Mouse (Mus musculus) layer of hippocampus, adult 8-10 months (tissue): ENCODE measurements around the gene Plekha4. TPM values are rescaled to one million over a fixed set of nuclear protein-coding genes. Genes with fewer than 3 reads are reported as not detected.
A peak's percentile ranks its signal among the peaks of the same experiment; 100 is the strongest.

Experiments used
- DNase-seq, 2 experiments: peaks; one replicate each; pipeline ENCODE4 v3.0.0; 2022; ENCODE audit warnings: low spot score in 2 of 2
- total RNA-seq, 4 experiments: library from RNA; stranded (reverse); gene quantifications; 2 replicates each; pipeline ENCODE4 v1.2.4; 2022

The Plekha4 gene
- total RNA-seq, 4 experiments from 2014 or later, result 0.80 to 1.9 (median 1.5) TPM

- DNase-seq, result peak; percentile 59 to 64
Observed at GRCm38 (mm10) chr7:45538163-45539041, 12.3 kb downstream of the Plekha4 start.

- DNase-seq, result no peak
Observed at GRCm38 (mm10) chr7:45539095-45539494, 13.0 kb downstream of the Plekha4 start.

GRCm38 (mm10) chr7:45540213-45540612, 14.1 kb downstream of the Plekha4 start:
- DNase-seq, result no peak

- no peak for DNase-seq
Observed at GRCm38 (mm10) chr7:45544525-45544924, 18.4 kb downstream of the Plekha4 start.

DNA sequence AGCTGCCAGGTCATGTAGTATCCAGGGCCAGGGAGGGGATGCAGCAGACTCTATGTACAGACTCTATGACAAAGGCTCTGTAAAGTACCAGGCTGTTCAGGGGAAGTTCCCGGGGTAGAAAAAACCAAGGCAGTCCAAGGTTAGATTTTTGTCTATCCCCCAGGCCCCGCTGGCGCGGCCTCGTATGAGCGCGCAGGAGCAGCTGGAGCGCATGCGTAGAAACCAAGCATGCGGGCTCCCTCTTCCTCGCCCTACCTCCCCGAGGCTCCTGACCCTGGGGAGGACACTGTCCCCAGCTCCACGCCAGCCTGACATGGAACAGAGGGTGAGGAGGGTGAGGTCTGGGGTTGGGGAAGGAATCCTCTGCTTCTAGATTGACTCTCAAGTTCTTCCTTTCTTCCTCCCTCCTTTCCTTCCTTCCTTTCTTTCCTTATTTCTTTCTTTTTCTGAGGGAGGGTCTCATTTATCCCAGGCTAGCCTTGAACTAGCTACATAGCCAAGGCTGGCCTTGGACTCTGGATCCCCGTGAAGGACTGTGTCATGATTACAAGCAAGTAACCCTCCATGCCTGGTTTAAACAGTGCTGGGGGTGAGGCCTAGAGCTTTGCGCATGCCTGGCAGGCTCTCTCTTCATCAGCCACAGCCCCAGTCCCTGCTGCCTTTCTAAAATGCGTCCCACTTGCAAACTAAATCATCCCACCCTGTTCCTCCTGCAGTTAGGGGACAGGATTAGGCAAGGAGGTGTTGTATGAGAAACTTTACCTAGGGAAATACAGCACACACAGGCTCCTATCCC, 23.7 kb downstream of the Plekha4 start:
- no peak for DNase-seq

- DNase-seq, result no peak
Observed at GRCm38 (mm10) chr7:45550821-45551511, 24.8 kb downstream of the Plekha4 start.

- DNase-seq, result no peak
Observed at GRCm38 (mm10) chr7:45551512-45551883, 25.4 kb downstream of the Plekha4 start.

- DNase-seq, result no peak
Observed at GRCm38 (mm10) chr7:45553519-45553918, 27.4 kb downstream of the Plekha4 start.

GRCm38 (mm10) chr7:45553990-45554389, 27.9 kb downstream of the Plekha4 start:
- no peak for DNase-seq

- no peak for DNase-seq
Observed at GRCm38 (mm10) chr7:45554744-45555143, 28.6 kb downstream of the Plekha4 start, which contains the start of gene Hsd17b14. Hsd17b14 (plus strand) TSS chr7:45554893.

- DNase-seq, result peak; percentile 64 to 79
Observed at GRCm38 (mm10) chr7:45555787-45556186, 29.7 kb downstream of the Plekha4 start.

- DNase-seq, result no peak
Observed at GRCm38 (mm10) chr7:45558907-45559306, 32.8 kb downstream of the Plekha4 start.

DNA sequence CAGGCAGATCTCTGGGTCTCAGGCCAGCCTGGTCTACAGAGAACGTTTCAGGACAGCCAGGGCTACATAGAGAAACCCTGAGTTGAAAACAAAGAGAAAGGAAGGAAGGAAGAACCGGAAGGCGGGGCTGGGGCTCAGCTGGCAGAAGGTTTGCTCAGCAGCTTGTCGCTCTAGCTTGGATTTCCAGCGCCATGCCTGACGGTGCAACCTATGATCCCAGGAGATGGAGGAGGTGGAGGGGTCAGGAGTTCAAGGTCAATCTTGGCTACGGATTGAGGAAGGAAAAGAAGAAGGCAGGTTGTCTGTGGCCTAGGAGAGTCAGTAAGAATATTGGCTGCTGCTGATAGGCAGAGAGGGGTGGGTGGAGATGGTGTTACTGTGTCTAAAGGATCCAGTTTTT, 34.1 kb downstream of the Plekha4 start:
- DNase-seq, result no peak

DNA sequence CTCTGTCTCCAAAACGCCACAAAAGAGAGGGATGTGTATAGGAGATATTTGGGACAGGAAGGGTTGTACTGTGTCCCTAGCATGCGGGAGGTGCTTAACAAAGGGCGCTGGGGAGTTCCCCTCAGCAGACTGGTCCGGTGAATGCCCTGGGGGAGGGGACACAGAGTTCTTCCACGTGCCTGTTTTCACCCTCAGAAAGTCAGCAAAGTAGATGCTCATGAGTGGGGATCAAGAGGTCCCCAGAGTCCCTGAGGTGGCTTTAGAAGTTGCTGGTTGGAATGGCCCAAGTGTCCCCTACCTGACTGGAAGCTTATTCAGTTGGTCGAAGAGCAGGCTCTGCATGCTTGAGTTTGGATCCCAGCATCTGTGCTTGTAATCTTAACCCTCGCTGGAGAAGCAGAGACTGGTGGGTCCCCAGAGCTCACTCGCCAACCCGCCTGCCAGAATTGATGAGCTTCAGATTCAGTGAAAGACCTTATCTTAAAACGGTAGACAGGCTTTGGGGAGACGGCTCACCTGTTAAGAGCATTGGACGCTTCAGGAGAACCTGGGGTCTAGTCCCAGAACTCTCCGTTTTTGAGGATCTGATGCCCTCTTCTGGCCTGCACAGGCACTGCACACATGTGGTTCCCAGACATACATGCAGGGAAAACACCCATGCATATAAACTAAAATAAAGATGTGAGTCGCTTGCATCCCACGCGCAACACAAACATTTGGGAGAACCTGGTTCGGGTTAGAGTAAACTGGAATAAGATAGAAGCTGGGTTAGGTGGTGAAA, 34.9 kb downstream of the Plekha4 start:
- DNase-seq, result peak; percentile 45 to 69

- no peak for DNase-seq
Observed at GRCm38 (mm10) chr7:45561624-45562520, 35.7 kb downstream of the Plekha4 start.

DNA sequence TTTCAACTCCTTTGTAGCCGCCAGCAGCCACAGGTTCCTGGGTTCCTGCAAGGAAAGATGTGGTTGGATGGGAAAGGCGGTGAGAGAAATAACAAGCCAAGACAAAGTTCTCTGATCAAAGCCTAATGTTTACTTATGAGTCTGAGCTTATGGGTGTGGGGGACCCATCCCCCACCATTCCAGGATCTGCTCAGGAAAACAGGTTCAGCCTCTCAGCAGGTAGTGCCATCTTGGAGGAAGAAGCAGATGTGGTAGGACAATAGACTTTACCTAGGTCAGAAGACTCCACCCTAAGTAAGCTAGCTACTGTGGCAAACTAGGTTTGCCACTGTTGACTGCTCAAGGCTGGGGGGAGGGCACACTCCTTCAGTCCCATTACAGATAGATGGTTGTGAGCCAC, 38.7 kb downstream of the Plekha4 start:
- no peak for DNase-seq

GRCm38 (mm10) chr7:45565446-45565845, 39.3 kb downstream of the Plekha4 start:
- DNase-seq, result no peak

DNA sequence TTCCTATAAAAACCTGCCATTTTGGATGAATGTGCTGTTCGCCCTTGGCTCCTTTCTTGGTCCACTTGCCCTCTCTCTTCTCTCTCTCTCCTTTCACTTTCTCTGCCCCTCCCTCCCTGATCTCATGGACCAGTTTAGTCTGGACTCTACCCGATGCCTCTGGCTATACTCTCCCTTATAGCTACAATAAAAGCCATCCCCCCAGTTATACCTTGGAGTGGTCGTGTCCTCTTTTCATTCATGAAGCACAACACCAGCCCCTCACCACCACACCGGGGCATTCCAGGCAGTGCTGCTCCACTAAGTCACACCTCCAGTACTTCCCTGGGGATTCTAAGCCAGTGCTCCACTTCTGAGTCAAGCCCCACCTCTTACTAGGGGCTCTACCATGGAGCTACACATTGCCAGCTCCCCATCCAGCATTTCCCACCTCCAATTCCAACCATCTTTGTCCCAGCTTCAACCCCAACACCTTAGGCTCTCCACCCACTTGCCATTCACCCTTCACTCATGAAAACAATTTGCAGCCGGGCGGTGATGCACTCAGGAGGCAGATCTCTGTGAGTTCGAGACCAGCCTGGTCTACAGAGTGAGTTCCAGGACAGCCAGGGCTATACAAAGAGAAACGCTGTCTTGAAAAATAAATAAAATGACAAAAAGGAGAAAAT, 41.1 kb downstream of the Plekha4 start:
- DNase-seq, result no peak

- DNase-seq, result peak; percentile 83 to 90
Observed at GRCm38 (mm10) chr7:45567780-45568516, 41.8 kb downstream of the Plekha4 start.
